Mouse (Mus musculus) lung, postnatal 0 days (tissue): ENCODE measurements at regions not wholly inside any gene's neighbourhood (a gene's known extent, or its start where the extent isn't known, plus 50 kb on each side); places are given as distances from the start of the nearest gene placed in this dataset.
A peak's percentile ranks its signal among the peaks of the same experiment; 100 is the strongest.

Experiments used
- ATAC-seq: fragments of 200-750 bp; cut with Nextera tagmentation; 2 replicates; pipeline ENCODE4 v1.8.0; 2017; ENCODE audit warnings: moderate library complexity
- DNase-seq: peaks from one replicate; pipeline ENCODE4 v3.0.0-alpha.2; 2016; ENCODE audit warnings: low spot score
- H3K27ac ChIP-seq: fragments of 300-500 bp; sonication (generic); 2 replicates; pipeline ENCODE4 v1.5.1; 2014; ENCODE audit warnings: antibody characterized with exemption, mild to moderate bottlenecking, low read length, mixed read lengths
- H3K27me3 ChIP-seq: fragments of 300-500 bp; sonication (generic); replicated peaks from 2 replicates; pipeline ENCODE4 v1.6.1; 2014; ENCODE audit warnings: low read length, mixed read lengths; ENCODE audit not compliant: insufficient read depth
- H3K36me3 ChIP-seq: fragments of 300-500 bp; sonication (generic); 2 replicates; pipeline ENCODE4 v1.6.1; 2014; ENCODE audit warnings: low read length, mixed read lengths; ENCODE audit not compliant: insufficient read depth
- H3K4me1 ChIP-seq: fragments of 300-500 bp; sonication (generic); 2 replicates; pipeline ENCODE4 v1.6.1; 2014; ENCODE audit warnings: antibody characterized with exemption, low read depth, low read length, mixed read lengths; ENCODE audit not compliant: insufficient read depth
- H3K4me2 ChIP-seq: fragments of 300-500 bp; sonication (generic); replicated peaks from 2 replicates; pipeline ENCODE4 v1.6.1; 2014; ENCODE audit warnings: low read depth, mild to moderate bottlenecking, low read length, moderate library complexity, mixed read lengths
- H3K4me3 ChIP-seq: fragments of 300-500 bp; sonication (generic); 2 replicates; pipeline ENCODE4 v1.5.1; 2014; ENCODE audit warnings: low read depth, low read length
- H3K9ac ChIP-seq: fragments of 300-500 bp; sonication (generic); replicated peaks from 2 replicates; pipeline ENCODE4 v1.6.1; 2014; ENCODE audit warnings: low read depth, mild to moderate bottlenecking
- H3K9me3 ChIP-seq: fragments of 300-500 bp; sonication (generic); 2 replicates; pipeline ENCODE4 v1.6.1; 2016; ENCODE audit warnings: low read length, mixed read lengths
- CTCF ChIP-seq: IDR thresholded peaks from 2 replicates; pipeline ENCODE4 v1.5.1; 2016; ENCODE audit warnings: antibody characterized with exemption, mild to moderate bottlenecking
- EP300 ChIP-seq: IDR thresholded peaks from 2 replicates; pipeline ENCODE4 v1.6.1; 2016; ENCODE audit warnings: antibody characterized with exemption, mild to moderate bottlenecking, control low read depth
- WGBS: fragments of 180-500 bp; shearing (Covaris S2); extraction: QIAGEN DNeasy Blood & Tissue Kit; methylation state at CpG from one replicate; pipeline ENCODE4 v1.1.7; 2014; 5-methylcytosine and 5-hydroxymethylcytosine counted together

- no peak overlapping the region for H3K9ac ChIP-seq
- DNase-seq, result no peak
Measured at GRCm38 (mm10) chr5:133175636-133176035, 632.5 kb upstream of the Auts2 start.

GRCm38 (mm10) chr5:133173155-133173723 lies 630.1 kb upstream of the Auts2 start:
- Histone ChIP-seq H3K27ac (peak overlapping the region; percentile 47; the same call in 1 of the 2 replicates), H3K4me2 (no peak overlapping the region), H3K4me1 (0 out of 2 replicates have a peak, but pooled peaks cover 3% of the 10 kb centered on the region), H3K4me3 (no peak overlapping the region), H3K9me3 (no peaks in the 10 kb centered on the region), H3K9ac (no peak overlapping the region), H3K27me3 (no peaks in the 10 kb centered on the region), H3K36me3 (no peaks in the 10 kb centered on the region)
- TF ChIP-seq CTCF (no peak), EP300 (peak; percentile 93)
- ATAC-seq (peak; percentile 96), DNase-seq (peak; percentile 95)
- WGBS, result 15% methylated on average over 6 of the region's 6 CpGs

More at GRCm38 (mm10) chr5:133175636-133176035, 632.5 kb upstream of the Auts2 start:
- no peak for ATAC-seq
- Histone ChIP-seq H3K27me3 (no peaks in the 10 kb centered on the region), H3K4me1 (0 out of 2 replicates have a peak, but pooled peaks cover 3% of the 10 kb centered on the region), H3K4me2 (no peak overlapping the region), H3K9me3 (no peaks in the 10 kb centered on the region), H3K4me3 (no peak overlapping the region), H3K27ac (no peak overlapping the region), H3K36me3 (no peaks in the 10 kb centered on the region)
- TF ChIP-seq EP300 (no peak), CTCF (no peak)
- WGBS, result 82% methylated on average over 6 of the region's 6 CpGs

- H3K27me3 ChIP-seq, result no peaks in the 10 kb centered on the region
- DNase-seq, result no peak
- ATAC-seq, result no peak
- H3K4me1 ChIP-seq, result 0 out of 2 replicates have a peak, but pooled peaks cover 3% of the 10 kb centered on the region
- H3K27ac ChIP-seq, result peak overlapping the region; percentile 47; the same call in 1 of the 2 replicates
- no peaks in the 10 kb centered on the region for H3K36me3 ChIP-seq
- no peak for TF ChIP-seq CTCF
- no peak for TF ChIP-seq EP300
- 55% methylated on average over 4 of the region's 4 CpGs for WGBS
- no peak overlapping the region for H3K4me3 ChIP-seq
- H3K9ac ChIP-seq, result no peak overlapping the region
- no peak overlapping the region for H3K4me2 ChIP-seq
- H3K9me3 ChIP-seq, result no peaks in the 10 kb centered on the region
Measured at GRCm38 (mm10) chr5:133172686-133173085, 629.5 kb upstream of the Auts2 start.

GRCm38 (mm10) chr5:133171266-133171665 lies 628.1 kb upstream of the Auts2 start:
- no peak overlapping the region for H3K9ac ChIP-seq
- ATAC-seq, result no peak
- no peak for TF ChIP-seq CTCF
- no peak for TF ChIP-seq EP300
- no peak overlapping the region for H3K4me2 ChIP-seq
- no peak overlapping the region for H3K27ac ChIP-seq
- DNase-seq, result no peak
- 0 out of 2 replicates have a peak, but pooled peaks cover 3% of the 10 kb centered on the region for H3K4me1 ChIP-seq
- H3K36me3 ChIP-seq, result no peaks in the 10 kb centered on the region
- H3K9me3 ChIP-seq, result no peaks in the 10 kb centered on the region
- no peaks in the 10 kb centered on the region for H3K27me3 ChIP-seq
- WGBS, result 34% methylated on average over 1 of the region's 1 CpGs
- H3K4me3 ChIP-seq, result no peak overlapping the region

- Histone ChIP-seq H3K27ac (no peak overlapping the region), H3K4me1 (no peaks in the 10 kb centered on the region), H3K36me3 (no peaks in the 10 kb centered on the region), H3K9ac (no peak overlapping the region), H3K4me3 (no peak overlapping the region), H3K4me2 (no peak overlapping the region), H3K27me3 (no peaks in the 10 kb centered on the region), H3K9me3 (no peaks in the 10 kb centered on the region)
- 58% methylated on average over 2 of the region's 2 CpGs for WGBS
- no peak for ATAC-seq
- TF ChIP-seq EP300, result no peak
- no peak for TF ChIP-seq CTCF
- no peak for DNase-seq
Measured at GRCm38 (mm10) chr5:133167576-133167975, 624.4 kb upstream of the Auts2 start.

GRCm38 (mm10) chr5:133167001-133167461 lies 623.9 kb upstream of the Auts2 start:
- no peak for ATAC-seq
- Histone ChIP-seq H3K27ac (no peak overlapping the region), H3K27me3 (no peaks in the 10 kb centered on the region), H3K9me3 (no peaks in the 10 kb centered on the region), H3K4me3 (no peak overlapping the region), H3K4me1 (no peaks in the 10 kb centered on the region), H3K4me2 (no peak overlapping the region), H3K36me3 (no peaks in the 10 kb centered on the region), H3K9ac (no peak overlapping the region)
- WGBS, result 18% methylated on average over 5 of the region's 5 CpGs
- no peak for TF ChIP-seq CTCF
- TF ChIP-seq EP300, result no peak
- no peak for DNase-seq
